Mouse (Mus musculus) liver, adult (tissue): ENCODE measurements at regions not wholly inside any gene's neighbourhood (a gene's known extent, or its start where the extent isn't known, plus 50 kb on each side); places are given as distances from the start of the nearest gene placed in this dataset.

Experiments used
- GATA4 ChIP-seq: IDR thresholded peaks from 2 replicates; pipeline ENCODE4 v1.6.1; 2014; ENCODE audit warnings: mild to moderate bottlenecking, low read length; ENCODE audit not compliant: insufficient replicate concordance

DNA sequence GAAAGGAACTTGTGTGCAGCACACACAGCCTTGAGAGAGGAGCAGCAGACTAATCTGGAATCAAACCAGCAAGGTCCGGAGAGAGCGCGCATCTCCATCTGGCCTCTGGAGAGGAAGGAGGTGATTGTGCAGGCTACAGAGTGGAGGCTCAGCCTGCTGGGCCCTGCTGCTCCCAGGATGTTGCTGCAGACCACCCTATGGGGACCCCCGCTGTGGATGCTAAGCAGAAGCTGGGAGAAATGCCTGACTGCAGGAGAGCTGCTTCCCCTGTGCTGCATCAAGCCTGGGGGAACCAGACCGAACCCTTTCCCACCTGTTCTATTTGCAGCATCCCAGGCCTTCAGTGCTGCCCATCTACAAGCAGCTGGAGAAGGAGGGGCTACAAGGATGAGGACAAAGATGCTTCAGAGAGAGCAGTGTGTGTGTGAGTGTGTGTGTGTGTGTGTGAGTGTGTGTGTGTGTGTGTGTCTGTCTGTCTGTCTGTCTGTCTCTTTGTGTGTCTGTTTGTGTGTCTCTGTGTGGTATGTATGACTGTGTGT, 311.2 kb upstream of the Noct start:
- TF ChIP-seq GATA4: no peak

GRCm38 (mm10) chr3:50914866-50915365, 309.3 kb upstream of the Noct start:
- no peak for TF ChIP-seq GATA4

DNA sequence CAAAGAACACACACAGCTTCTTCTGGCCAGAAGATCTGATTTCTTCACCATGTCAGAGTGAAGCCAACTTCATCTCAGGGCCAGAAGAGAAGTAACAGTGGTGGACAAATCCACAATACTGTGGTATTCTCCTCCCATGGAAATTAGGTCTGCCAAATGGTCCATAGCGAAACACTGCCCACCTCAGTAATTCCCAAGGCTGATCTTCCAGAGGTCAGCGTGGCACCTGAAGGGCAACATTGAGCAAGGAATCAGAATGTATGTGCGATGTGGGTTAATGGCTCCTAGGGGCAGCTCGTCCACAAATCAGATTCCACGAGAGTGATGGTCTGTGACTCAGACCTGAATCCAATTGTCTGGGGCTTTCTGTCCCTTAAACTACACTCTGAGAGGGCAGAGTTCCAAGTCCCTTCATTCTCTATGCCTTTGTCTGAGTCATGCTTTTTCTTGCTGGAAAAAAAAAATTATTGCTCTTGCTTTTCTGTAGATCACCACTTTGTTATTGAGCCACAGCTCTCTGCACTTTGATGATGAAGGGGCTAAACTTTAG, 307.9 kb upstream of the Noct start:
- no peak for TF ChIP-seq GATA4

GRCm38 (mm10) chr3:50922347-50922746, 301.9 kb upstream of the Noct start:
- no peak for TF ChIP-seq GATA4

DNA sequence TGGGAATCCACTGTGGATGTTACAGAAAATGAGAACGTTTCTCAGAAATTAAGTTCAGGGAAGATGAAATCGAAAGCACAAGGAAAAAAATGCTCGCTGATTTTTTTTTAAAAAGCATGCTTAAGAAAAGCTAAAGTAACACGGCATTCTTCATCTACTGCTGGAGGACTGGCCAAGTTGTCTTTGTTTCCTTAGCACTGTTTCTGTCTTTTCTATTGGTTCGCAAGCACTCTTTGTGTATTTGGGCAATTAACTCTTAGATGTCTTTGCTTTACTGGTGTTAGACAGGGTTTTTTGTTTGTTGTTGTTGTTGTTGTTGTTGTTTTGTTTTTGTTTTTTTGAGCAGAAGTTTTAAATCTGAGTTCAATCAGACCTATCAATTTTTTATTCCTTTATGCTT, 301.4 kb upstream of the Noct start:
- no peak for TF ChIP-seq GATA4

DNA sequence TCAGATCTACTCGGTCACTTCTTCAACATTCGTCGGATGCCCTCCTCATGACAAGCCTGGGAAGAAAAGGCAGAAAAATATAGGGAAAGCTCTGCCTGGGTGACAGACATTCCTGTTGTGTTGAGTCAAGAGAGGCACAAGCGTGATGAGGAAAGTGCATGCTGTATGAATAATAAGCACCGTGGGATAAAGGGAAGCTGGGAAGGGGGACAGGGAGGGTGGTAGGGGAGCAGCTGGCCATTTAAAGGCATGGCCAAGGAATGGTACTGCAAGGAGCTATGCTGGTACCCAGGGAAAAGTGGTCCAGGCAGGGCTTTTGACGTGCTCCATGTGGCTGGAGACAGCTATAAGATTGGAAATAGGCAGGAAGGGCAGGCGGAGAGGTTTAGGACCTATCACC, 300.9 kb upstream of the Noct start:
- TF ChIP-seq GATA4: no peak

GRCm38 (mm10) chr3:50927318-50927717, 296.9 kb upstream of the Noct start:
- no peak for TF ChIP-seq GATA4

GRCm38 (mm10) chr3:50929013-50929412, 295.2 kb upstream of the Noct start:
- TF ChIP-seq GATA4: no peak

GRCm38 (mm10) chr3:50932397-50933089, 291.7 kb upstream of the Noct start:
- TF ChIP-seq GATA4: no peak

DNA sequence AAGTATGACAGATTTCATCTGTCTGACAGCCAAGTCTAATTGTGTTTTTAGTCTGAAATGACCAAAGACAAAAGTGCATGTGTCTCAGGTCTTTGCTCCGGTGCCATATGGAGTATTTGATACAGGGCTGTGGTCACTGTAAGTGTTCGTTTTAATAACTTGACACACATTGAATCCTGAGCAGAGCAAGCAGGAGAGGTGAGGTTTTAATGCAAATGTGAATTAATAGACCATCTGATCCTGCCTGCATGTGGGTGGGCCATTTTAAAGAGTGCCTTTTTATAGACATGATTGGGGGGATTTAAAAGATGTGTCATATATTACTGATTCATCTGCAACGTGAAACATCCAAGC, 291.2 kb upstream of the Noct start:
- TF ChIP-seq GATA4: no peak

GRCm38 (mm10) chr3:50939602-50940001, 284.6 kb upstream of the Noct start:
- no peak for TF ChIP-seq GATA4

- no peak for TF ChIP-seq GATA4
These were observed 283.6 kb upstream of the Noct start for GRCm38 (mm10) chr3:50940656-50941055.

GRCm38 (mm10) chr3:50953456-50953855, 270.8 kb upstream of the Noct start:
- no peak for TF ChIP-seq GATA4

DNA sequence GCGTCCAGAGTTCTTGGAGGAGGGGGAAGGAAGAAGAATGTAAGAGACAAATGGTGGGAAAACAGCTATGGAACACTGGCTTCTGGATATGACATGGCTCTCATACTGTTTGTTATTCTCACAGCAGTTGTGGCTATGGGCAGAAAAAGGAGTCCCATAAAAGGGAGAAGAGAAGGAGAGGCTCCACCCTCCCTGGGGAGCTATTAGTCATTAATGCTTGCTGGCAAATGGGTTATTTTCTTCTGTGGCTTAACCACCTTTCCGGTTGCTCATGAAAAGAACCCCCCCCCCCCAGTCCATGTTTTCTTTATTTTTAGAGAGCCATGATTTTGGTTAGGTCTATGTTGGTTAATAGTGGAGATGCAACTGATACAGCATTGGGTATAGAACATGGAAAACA, 253.9 kb upstream of the Noct start:
- no peak for TF ChIP-seq GATA4

- no peak for TF ChIP-seq GATA4
These were observed 251.2 kb upstream of the Noct start for GRCm38 (mm10) chr3:50973081-50973480.

DNA sequence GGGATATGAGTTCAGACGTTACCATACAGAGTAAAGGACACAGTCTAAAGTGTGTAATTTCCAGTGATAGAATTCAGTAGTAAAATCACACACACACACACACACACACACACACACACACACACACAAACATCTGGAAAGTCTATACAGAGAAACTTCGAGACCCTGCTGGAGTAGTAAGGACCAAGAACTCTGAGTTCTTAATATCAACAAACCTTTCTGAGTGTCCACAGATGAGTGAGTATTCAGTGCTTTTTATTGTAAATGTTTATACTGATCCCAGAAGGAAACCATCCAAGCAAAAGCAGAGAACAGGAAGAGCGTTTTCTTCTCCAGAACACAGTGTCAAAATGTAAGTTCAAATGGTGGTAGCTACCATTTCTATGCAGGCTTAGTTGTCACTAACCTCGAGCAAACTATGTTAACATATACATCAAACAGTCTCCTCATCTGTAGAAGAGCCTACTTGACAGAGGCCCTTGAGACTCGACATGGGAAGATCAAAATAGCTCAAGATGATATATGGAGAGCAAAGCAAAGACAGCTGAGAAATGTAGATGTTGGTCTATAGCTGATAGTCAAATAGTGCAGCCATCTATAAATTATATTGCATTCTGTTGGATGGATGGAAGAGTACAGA, 248.0 kb upstream of the Noct start:
- TF ChIP-seq GATA4: no peak

DNA sequence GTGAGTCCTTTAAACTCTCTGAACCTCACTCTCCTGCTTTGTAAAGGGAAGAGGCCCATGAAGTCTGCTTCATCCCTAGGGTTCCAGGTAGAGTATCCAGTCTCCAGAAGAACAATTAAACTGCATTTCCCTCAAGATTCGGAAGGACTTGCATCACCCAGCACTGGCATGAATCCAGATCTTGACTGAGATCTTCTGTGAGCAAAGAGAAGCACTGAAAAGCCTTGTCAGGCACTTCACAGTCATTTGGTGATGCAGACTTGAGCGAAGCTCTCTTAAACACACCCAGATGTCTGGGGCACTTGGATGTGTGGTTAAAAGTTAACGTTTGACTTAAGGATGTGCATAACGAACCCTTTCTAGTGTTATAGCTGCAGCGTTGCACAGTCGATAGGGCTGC, 247.4 kb upstream of the Noct start:
- no peak for TF ChIP-seq GATA4

DNA sequence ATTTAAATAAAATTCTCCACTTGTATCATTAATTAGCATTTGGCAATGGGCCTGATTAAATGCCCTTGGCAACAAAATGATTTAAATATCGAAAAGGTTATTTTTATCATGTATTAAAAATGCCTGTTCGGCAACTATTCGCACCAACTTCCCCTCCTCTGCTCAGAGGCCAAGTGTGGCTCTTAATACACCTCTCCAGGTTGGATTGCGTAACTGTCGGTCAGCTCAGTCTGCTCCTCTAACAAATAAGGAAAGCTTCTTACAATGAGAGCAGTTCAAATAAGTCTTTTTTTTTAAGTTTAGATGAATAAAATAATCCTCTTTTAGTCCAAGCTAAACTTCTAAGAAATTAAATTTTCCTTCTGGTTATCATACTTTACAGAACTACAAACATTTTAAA, 245.6 kb upstream of the Noct start:
- no peak for TF ChIP-seq GATA4
